Mouse (Mus musculus) urinary bladder, adult 2 months (tissue): ENCODE data around the gene Tedc1. TPM values are rescaled to one million over a fixed set of nuclear protein-coding genes. Genes with fewer than 3 reads are reported as not detected.
"Not testable (repeated sequence)": the region's sequence is repeated elsewhere in the genome, so short reads cannot be mapped to it uniquely, and the experiment has no call there.

Source experiments
- DNase-seq: peaks from one replicate; pipeline ENCODE4 v3.0.0; 2022; ENCODE audit warnings: low spot score
- polyA plus RNA-seq: library from polyadenylated mRNA; depleted of rRNA; stranded (reverse); fragments of >200 nt; gene quantifications from 2 replicates; pipeline ENCODE4 v1.2.3, GENCODE M21; 2012

The Tedc1 gene
- polyA plus RNA-seq, 1 experiment, result 1.3 TPM

DNA sequence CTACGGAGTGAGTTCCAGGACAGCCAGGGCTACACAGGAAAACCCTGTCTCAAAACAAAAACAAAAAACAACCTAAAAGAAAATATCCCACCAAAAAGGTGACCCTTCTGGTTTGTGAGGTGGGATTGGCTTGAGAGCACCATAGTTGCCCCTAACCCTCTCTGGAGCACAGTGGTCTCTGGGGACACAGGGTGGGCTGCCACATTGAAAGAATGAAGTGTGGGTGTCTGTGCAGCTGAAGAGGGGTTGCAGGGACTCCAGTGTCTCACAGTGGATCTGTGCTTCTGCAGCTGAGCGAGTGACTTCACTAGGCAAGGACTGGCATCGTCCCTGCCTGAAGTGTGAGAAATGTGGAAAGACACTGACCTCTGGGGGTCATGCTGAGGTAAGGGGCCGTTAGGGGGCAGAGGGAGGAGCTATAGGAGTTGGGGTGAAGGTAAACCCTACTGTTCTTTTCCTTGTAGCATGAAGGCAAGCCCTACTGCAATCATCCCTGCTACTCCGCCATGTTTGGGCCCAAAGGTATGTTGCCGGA, 3.2 kb upstream of the Tedc1 start:
- no peak for DNase-seq

DNA sequence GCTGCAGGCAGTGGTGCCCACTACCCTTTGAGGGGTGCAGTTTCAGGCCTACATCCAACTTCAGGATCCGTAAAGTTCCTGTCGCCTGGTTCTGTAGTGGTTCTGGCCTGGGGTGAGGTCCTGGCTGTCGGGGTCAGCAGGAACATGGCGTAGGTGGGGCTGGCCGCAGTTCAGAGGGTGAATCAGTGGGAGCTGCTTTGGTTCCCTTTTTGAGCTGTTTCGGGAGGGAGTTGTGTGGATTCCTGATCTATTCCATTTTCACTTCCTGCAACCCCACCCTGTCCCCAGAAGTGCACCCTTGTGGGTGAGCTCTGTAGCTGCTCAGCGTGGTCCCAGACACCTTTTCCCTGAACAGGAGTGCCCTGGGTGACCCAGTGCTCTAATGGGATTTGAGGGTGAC, 2.2 kb upstream of the Tedc1 start:
- no peak for DNase-seq

DNA sequence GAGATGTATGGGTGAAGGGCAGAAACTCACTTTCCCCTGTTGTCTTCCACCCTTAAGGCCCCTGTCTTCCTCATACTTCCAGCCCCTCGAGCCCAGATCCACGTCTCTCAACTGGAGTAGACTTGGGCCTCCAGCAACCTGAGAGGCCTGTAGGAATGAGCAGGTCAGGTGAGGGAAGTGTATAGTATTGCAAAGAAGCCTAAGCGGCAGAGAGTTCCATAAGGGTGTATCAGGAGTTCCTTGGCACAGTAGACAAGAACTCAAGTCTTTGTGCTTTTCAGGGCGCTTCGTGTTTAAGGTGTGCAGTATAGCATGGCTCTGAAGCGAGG, 1.5 kb upstream of the Tedc1 start:
- DNase-seq, result no peak

DNA sequence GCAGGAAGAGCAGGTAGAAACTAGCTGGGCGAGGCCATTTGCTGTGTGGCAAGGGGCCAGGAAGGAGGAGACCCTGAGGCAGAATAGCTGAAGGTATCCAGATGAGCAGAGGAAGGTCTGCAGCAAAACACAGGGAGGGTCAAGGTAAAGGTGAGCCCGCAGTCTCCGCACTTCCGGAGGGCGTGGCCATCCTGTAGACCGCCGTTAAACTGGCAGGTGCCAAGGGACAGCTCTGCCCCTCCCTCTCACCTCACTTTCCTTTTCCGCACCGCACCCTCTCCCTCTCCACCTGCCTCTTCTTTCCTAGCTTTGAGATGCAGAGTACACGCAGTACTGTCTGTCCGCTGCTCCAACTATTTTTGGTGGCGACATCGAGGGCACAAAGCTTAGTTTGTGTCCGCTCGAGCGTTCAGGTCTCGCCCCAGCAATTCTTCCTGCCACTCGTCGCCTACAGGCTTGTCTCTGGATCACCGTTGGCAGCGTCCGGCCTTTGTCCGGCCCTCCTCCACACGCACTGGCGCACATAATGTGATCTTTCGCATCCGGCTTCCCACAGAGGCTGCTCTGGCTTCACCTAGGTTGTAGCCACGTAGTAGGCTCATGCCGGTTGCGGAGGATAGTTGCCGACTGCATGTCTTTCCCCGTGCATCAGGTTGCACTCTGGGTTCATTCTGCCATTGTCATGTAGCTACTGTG, 997 bp upstream of the Tedc1 start:
- DNase-seq, result peak; percentile 56

DNA sequence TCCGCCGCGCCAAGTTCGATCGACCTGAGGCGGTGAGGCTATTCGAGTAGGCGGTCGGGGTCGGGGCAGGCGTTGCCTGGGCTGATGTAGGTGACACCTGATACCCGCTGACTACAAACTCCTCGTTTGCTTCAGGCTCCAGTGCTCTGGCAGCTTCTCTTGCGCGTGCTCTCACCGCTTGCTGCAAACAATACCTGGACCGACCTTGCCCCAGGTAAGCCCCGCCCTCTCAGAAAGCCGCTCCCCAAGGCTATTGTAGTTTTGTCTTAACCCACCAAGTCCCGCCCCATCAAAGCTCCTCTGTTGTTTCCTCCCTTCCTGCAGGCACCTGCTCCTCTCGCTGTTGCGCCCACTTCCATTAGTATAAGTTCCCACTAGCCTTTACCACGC, 314 bp downstream of the Tedc1 start:
- no peak for DNase-seq

DNA sequence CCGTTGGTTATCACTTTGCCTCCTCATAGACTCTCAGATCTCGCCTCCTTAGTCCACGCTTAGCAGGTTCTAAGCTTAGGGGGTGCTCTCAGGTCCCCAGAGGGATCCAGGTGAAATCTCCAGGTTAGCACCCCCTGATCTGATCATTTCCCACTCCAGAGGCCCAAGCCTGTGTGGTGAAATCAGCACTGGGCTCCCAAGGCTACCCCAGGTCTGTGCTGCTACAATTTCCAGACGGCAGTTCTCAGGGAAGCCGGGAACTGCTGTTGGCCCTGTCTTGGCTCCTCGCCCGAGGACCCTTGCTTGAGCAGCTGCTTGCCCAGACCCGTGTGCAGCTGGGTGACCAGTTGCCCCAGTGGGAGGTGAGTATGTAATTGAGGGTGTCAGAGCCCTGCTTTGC, 781 bp downstream of the Tedc1 start:
- DNase-seq, result no peak

DNA sequence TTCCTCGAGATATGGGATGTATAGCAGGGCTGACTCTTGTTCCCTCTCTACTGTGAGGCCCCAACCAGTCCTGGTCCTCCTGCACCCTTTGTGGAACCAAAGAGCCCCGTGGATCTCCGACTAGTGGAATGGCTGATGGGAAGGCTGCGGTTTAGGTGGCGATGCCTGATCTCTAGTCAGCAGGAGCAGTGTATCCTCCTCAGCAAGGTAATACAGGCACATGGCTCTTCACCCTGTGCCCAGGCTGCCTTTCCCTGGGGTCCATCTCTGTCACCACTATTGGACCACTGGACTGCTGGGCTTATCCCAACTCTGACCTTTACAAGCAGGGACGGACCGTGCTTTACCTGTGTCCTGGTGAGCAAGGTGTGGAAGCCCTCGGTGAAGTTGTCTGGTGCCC, 1.3 kb downstream of the Tedc1 start:
- no peak for DNase-seq

DNA sequence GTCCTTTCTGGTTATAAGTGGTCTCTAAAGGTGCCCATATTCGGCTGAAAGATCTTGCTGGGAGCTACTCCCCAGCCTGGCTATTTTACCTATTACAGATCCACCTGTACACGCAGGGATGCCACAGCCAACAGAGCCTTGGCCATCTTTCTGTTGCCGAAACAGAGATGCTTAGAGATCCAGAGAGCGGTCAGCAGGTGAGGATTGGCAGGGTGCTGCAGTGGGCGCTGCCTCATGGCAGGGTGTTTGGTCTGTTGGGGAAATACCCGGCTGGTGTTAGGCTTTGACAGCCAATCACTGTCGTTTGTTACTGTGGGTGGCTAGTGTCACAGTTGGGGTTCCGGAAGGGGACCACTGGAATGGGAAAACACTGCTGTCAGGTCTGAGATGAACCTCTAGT, 1.8 kb downstream of the Tedc1 start:
- DNase-seq, result no peak

DNA sequence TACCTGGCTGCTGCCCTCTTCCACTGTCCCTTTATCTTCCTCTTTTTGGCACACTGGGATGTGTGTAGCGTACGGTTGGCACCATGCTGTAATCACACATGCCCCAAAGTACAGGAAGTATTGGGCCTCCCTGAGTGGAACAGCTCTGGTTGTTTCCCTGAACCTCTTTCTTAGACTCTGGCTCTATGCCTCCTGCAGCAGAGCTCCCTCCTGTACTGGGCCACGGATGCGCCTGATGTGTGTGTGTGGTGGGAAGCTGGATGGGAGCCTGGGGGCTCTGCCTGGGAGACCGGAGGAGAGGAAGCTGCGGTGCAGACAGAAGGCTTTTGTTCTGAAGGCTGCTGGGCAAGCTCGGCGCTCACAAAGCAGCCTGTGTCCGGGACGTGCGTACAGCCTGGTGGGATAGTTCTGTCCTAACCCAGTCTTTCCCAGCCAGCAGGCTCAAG, 7.4 kb downstream of the Tedc1 start:
- DNase-seq, result no peak

DNA sequence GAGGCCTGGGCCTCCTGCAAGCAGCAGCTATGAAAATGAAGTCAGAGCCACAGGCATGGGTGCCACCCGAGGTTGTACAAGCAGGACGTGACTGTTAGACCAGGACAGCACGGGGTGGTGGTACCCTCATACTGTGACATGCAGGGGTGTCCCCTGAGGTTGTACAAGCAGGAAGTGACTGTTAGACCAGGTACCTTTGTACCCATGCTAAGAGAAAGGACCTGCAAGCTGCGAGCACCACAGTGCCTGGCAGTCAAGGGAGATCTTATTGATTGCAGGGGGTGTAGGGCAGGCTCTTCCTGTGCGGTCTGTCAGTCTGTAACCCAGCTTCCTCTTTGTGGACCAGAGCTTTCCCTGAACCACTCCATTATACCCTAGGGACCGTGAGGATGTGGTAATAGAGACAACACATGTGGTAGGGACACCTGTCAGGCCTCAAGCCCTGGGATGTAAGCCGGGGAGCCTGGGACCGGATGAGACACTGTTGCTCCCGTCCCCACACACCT, 11.9 kb downstream of the Tedc1 start:
- no peak for DNase-seq

DNA sequence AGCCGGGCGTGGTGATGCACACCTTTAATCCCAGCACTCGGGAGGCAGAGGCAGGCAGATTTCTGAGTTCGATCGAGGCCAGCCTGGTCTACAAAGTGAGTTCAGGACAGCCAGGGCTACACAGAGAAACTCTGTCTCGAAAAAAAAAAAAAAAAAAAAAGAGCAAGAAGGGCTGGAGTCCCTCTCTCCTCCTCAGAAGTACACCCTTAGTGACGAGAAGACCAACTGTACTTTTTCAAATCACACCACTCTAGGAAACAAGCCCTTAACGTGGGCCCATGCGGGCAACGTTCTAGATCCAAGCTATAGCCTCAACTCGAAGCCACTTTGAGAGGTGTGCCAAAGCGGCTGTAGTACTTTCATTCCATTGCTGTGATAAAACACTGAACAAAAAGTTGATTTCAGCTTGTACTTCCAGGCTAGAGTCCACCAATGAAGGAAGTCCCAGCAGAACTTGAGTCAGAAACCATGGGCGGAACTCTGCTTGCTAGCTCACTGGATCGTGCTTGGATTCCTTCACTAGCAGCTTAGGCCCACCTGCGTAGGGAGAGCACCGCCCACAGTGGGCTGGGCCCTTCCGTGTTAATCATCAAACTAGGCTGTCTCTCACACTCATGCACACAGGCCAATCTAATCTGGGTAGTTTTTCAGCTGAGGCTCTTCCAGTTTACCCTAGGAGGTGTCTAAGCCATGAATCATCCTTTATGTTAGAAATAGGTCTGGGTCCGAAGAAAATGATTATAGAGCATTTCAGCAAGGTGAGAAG, 20.9 kb downstream of the Tedc1 start:
- no peak for DNase-seq

DNA sequence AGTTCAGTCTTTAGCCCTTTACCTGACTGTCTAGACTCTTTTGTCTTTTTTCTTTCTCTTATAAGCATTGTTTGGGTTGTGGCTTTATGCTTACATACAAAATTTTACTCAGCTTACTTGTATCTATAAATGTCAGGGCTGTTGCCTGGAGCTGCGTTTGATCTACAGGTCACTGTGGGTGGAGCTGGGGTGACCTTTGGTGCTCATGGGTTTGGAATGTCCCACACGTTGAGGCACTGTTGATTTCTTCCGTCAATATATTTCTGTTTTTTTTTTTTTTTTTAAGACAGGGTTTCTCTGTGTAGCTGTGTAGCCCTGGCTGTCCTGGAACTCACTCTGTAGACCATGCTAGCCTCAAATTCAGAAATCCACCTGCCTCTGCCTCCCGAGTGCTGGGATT, 24.8 kb downstream of the Tedc1 start:
- DNase-seq, result no peak

DNA sequence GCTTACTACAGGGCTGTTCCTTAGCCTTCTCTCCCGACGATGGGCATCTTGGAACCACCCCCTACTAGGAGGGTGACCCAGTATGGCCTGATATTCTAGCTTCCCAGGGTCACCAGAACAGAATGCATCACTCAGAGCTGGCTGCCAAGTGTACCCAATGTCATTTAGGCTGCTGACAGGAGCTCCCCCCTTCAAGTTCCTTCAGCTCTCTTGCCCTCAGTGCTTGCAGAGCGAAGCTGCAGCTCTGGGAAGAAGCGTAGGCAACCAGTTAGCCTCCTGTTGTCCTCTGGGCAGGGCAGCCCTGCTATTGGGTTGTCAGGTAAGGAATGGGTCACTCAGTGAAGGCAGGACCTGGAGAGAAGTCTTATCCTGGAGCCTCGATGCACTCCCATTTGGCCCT, 28.7 kb downstream of the Tedc1 start:
- no peak for DNase-seq

DNA sequence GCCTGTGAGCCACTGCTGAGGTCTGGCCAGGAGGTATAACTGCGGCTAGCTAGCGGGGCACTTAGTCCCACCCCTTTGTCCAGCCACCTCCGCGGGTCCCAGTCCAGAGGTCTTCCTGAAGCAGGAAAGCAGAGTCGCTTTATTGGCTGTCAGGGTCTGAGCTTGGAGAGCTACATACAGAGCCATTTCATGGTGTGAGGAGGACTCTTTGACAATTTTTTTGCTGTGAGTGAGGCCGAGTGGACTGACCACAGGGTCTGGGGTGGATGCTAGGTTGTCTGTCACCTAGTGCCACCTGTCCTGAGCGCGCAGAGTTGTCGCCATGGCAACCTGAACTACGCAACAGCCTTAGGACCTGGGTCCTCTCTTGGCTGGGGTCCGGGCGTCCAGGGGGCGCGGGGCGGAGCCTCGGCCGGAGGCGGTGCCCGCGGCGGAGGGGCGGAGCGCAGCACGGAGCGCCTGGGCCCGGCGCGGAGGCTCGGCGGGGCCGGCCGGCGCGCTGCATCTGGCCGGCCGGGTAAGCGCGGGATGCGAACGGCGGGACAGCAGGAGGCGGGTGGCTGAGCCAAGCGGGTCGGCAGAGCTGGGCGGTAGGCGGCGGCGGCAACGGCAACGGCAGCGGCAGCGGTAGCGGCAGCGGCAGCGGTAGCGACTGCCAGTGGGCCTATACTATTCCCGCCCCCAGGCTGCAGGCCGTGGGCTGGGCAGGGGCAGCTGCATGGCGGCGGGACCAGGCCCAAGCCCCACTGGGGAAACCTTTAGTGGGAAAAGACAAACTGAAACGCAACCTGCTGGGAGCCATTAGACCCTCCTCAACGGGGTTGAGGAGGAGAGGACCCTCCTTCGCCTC, 29.4 kb downstream of the Tedc1 start, which contains the start of gene Tmem121:
Gene Tmem121 (plus strand): TSS at position 489 of the 850 bp plus-strand sequence.
- no peak for DNase-seq

DNA sequence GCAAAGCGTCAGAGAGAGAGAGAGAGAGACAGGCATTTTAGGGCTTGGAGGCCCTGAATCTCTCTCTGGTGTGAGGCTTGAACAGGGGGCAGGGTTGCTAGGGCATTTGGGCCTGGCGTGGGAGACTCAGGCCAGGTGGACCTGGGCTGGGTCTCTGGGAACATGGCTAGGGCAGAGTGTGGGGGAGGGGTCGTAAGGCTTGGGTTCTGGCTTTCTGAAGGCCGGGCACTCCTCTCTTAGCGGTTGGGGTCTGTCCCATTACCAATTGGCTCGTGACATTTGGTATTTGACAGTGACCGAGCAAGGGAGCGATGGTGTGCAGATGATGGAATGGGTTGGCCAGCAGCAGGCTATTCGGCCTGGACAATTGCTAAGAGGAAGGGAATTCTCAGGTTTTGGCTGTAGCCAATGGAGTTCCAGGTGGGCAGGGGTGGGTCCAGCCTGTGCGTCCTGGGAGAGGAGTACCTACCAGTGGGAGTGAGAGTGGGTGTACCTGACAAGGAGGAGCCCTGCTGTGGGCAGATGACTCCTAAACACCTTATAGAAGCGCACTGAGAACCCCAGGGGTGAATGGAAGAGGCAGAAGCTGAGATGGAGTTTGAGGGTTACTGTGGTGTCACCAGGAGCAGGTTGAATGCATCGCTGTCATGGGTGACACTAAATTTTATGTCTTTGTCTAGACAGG, 30.2 kb downstream of the Tedc1 start:
- no peak for DNase-seq

DNA sequence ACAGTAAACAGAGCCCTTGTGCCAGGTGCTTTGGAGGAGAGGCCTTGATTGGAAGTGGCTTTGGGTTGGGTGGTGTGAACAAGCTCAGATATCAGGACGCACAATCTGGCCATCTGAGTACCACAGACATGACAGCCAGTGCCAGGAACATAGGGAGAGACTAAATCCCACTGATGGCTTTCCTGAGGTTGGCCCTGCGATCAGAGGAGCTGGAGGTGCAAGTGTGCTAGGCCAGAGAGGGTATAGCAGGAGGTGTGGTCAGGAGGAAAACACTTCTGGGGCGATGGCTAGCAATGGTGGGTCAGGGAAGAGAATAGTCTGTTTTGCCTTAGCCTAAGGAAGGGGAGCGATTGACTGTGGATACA, 30.8 kb downstream of the Tedc1 start:
- DNase-seq, result no peak

DNA sequence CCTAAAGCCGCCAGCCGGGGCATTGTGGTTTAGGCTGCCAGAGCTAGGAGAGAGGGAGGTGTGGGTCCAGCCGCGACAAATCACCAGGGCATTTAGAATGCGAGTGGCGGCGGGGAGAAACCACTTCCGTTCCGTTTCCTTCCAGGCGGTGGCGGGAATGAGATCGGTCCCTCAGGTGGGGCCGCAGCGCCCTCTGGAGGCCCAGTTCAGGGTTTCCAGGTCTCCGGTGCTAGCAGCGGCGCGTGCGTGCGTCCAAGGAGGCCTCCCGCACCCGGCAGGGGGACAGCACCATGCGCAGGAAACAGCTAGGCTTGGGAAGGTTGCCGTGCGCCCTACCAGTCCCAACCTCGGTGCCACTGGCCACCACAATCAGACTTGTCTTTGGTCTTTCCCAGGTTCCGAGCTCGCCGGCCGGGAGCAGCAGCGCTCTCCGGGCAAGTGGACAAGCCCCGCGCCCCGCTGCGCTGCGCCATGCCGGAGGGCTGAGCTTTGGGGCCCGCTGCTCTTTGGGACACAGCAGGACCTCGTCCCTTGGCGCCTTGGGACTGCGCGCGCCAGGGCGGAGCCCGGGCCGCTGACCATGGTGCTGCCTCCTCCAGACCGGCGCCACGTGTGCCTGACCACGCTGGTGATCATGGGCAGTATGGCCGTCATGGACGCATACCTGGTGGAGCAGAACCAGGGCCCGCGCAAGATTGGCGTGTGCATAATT, 31.5 kb downstream of the Tedc1 start:
- DNase-seq, result peak; percentile 52

DNA sequence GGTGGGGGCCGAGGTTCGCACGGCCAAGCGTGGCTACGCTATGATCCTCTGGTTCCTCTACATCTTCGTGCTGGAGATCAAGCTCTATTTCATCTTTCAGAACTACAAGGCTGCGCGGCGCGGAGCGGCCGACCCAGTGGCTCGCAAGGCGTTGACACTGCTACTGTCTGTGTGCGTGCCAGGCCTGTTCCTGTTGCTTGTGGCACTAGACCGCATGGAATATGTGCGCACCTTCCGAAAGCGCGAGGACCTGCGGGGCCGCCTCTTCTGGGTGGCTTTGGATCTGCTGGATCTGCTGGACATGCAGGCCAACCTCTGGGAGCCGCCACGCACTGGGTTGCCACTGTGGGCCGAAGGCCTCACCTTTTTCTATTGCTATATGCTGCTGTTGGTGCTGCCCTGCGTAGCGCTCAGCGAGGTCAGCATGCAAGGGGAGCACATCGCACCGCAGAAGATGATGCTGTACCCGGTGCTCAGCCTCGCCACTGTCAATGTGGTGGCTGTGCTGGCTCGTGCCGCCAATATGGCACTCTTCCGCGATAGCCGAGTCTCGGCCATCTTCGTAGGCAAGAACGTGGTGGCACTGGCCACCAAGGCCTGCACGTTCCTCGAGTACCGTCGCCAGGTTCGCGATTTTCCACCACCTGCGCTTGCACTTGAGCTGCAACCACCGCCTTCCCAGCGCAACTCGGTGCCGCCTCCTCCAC, 32.3 kb downstream of the Tedc1 start:
- no peak for DNase-seq

DNA sequence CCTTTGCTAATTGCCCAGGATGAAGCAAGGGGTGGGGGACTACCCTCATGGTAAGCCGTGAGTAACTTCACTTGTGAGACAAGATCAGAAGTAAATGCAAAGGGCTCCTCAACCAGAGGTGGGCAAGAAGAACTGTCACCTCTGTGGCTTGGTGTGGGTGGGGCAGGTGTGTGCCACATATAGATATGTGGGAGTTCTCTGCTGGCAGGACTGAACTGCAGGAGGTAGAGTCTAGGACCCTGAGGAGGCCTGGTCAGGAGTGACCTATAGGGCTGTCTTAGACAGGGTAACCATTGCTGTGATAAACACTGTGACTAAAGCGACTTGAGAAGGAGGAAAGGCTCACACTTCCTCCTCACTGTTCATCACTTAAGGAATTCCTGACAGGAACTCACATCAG, 37.2 kb downstream of the Tedc1 start:
- no peak for DNase-seq

DNA sequence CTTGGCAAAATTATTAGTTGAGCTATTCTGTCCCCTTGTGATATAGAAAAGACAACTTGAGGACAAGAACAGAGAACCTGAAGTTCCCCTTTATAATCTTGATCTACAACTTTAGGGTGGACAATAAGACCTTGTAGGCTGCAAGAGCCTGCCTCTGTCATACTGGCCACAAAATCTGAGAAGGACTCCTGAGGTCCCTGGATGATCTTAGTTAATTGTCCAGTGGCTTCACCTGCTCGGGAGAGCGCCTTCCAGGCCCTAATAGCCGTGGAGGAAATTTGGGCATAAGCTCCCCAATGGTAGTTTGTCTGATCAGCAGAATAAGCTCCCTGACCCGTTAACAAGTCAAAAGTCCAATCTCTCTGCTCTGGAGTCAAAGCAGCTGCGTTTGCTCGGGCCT, 42.9 kb downstream of the Tedc1 start:
- DNase-seq, result not testable (repeated sequence)
